Mouse (Mus musculus) midbrain, embryonic 12.5 days (tissue): ENCODE data around the gene Tmco5b. TPM values are rescaled to one million over a fixed set of nuclear protein-coding genes. Genes with fewer than 3 reads are reported as not detected.

ENCODE experiments used
- polyA plus RNA-seq: library from polyadenylated mRNA; unstranded; fragments of >200 nt; fragmentation: Nextera tagmentation; extraction: Ambion mirVana; gene quantifications from 2 replicates; pipeline ENCODE4 v1.2.1, GENCODE M21; 2016

Tmco5b gene
- polyA plus RNA-seq, 1 experiment from 2014 or later, result not detected

Other genes with a start within 250 kb of the Tmco5b start
- 1.4 and 2.7 TPM in 2 replicates for gene Ryr3, start 68.6 kb upstream of the Tmco5b start, polyA plus RNA-seq
- 0.59 and 0.91 TPM in 2 replicates for gene Fmn1, start 42.0 kb downstream of the Tmco5b start, polyA plus RNA-seq